Mouse (Mus musculus): ENCODE results near the gene Gcn1l1. TPM values are rescaled to one million over a fixed set of nuclear protein-coding genes. Genes with fewer than 3 reads are reported as not detected.

The Gcn1l1 gene
- total and polyA plus RNA-seq, 3 experiments = 88.2 to 123 (median 93.8) TPM

DNA sequence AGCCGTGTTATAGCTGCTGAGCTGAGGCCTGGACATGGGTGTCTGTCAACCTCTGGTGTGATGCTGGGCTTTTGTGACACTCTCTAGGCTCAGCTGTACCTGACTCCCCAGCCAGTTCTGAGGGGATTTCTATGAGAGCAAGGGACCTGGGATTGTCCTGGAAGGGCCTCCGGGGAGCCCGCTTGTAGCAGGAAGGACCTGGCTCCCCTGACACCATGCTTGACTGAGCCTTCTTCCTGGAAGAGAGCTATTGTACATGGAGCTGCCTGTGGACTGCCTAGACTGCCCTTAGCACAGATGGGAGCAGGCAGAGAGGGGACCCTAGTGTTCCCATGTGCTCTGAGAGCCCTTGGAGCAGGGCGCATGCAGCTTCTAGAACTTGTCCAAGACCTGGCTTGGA lies 39.6 kb upstream of the Gcn1l1 start:
- Histone ChIP-seq H3K27ac (ENCODE audit: control insufficient read depth, low read depth, low read length) (no peak overlapping the region), H3K79me2 (ENCODE audit: control insufficient read depth, insufficient read depth, low read length, poor library complexity) (no peaks in the 10 kb centered on the region), H3K4me1 (ENCODE audit: control insufficient read depth in 1 of 2, insufficient read depth in 2 of 2, low read length in 2 of 2) (0 out of 4 replicates have a peak, but pooled peaks cover 0 to 4% of the 10 kb centered on the region in 2 experiments), H3K9ac (ENCODE audit: control insufficient read depth, low read depth, low read length, poor library complexity, severe bottlenecking) (no peak overlapping the region), H3K36me3 (ENCODE audit: control insufficient read depth in 1 of 2, insufficient read depth in 2 of 2, low read length in 2 of 2) (no peaks in the 10 kb centered on the region), H3K27me3 (ENCODE audit: control insufficient read depth in 1 of 2, insufficient read depth in 2 of 2, low read length in 2 of 2) (no peaks in the 10 kb centered on the region), H3K4me3 (ENCODE audit: control insufficient read depth in 1 of 2, insufficient read depth in 1 of 2, low read depth in 2 of 2, low read length in 2 of 2) (no peak overlapping the region), H3K9me3 (replicated peaks; ENCODE audit: insufficient read depth, low read length) (no peaks in the 10 kb centered on the region)
- TF ChIP-seq ETS1 (IDR thresholded peaks at IDR 0.05; ENCODE audit: low read depth, low read length) (no peak), CHD1 (IDR thresholded peaks at IDR 0.05; ENCODE audit: low read depth, low read length) (no peak), CTCF (IDR thresholded peaks at IDR 0.05 in 2 of 3, conservative IDR thresholded peaks at IDR 0.05 in 1 of 3; ENCODE audit: control insufficient read depth in 1 of 3, insufficient read depth in 1 of 3, low read depth in 2 of 3, low read length in 3 of 3, poor library complexity in 1 of 3, severe bottlenecking in 1 of 3) (no peak), MAFK (IDR thresholded peaks at IDR 0.05; ENCODE audit: borderline replicate concordance, low read depth, low read length) (no peak), CHD2 (IDR thresholded peaks at IDR 0.05; ENCODE audit: low read length) (no peak), SIN3A (IDR thresholded peaks at IDR 0.05; ENCODE audit: low read length) (no peak), MEF2A (IDR thresholded peaks at IDR 0.05; ENCODE audit: extremely low read depth, insufficient replicate concordance, low read depth, low read length, poor library complexity, severe bottlenecking) (no peak), E2F4 (IDR thresholded peaks at IDR 0.05; ENCODE audit: borderline replicate concordance, low read depth, low read length) (no peak), MXI1 (IDR thresholded peaks at IDR 0.05; ENCODE audit: low read depth, low read length) (no peak), POLR2A (IDR thresholded peaks at IDR 0.05; ENCODE audit: control insufficient read depth in 1 of 2, insufficient read depth in 1 of 2, low read depth in 1 of 2, low read length in 2 of 2, poor library complexity in 1 of 2) (no peak), MYB (IDR thresholded peaks at IDR 0.05; ENCODE audit: low read depth, low read length) (no peak), TAL1 (IDR thresholded peaks at IDR 0.05; ENCODE audit: low read length) (no peak), SMC3 (IDR thresholded peaks at IDR 0.05; ENCODE audit: low read depth, low read length) (no peak), USF2 (IDR thresholded peaks at IDR 0.05; ENCODE audit: borderline replicate concordance in 1 of 2, insufficient read depth in 1 of 2, low read depth in 1 of 2, low read length in 2 of 2) (no peak), GATA1 (IDR thresholded peaks at IDR 0.05; ENCODE audit: low read depth, low read length) (no peak), RAD21 (IDR thresholded peaks at IDR 0.05; ENCODE audit: low read depth, low read length) (no peak)
- no peak for DNase-seq (ENCODE audit: low read depth, low spot score)

GRCm38 (mm10) chr5:115525943-115526342 lies 39.1 kb upstream of the Gcn1l1 start:
- Histone ChIP-seq H3K27me3 (ENCODE audit: control insufficient read depth in 1 of 2, insufficient read depth in 2 of 2, low read length in 2 of 2) (no peaks in the 10 kb centered on the region), H3K4me1 (ENCODE audit: control insufficient read depth in 1 of 2, insufficient read depth in 2 of 2, low read length in 2 of 2) (peaks cover 0 to 5% of the 10 kb centered on the region in 2 experiments; a peak in 1 of 4 replicates), H3K4me3 (ENCODE audit: control insufficient read depth in 1 of 2, insufficient read depth in 1 of 2, low read depth in 2 of 2, low read length in 2 of 2) (no peak overlapping the region), H3K9ac (ENCODE audit: control insufficient read depth, low read depth, low read length, poor library complexity, severe bottlenecking) (no peak overlapping the region), H3K27ac (ENCODE audit: control insufficient read depth, low read depth, low read length) (no peak overlapping the region), H3K36me3 (ENCODE audit: control insufficient read depth in 1 of 2, insufficient read depth in 2 of 2, low read length in 2 of 2) (no peaks in the 10 kb centered on the region), H3K79me2 (ENCODE audit: control insufficient read depth, insufficient read depth, low read length, poor library complexity) (no peaks in the 10 kb centered on the region), H3K9me3 (replicated peaks; ENCODE audit: insufficient read depth, low read length) (no peaks in the 10 kb centered on the region)
- no peak for TF ChIP-seq POLR2AphosphoS5 (IDR thresholded peaks at IDR 0.05; ENCODE audit: borderline replicate concordance, low read depth, low read length)
- no peak for TF ChIP-seq USF2 (IDR thresholded peaks at IDR 0.05; ENCODE audit: borderline replicate concordance in 1 of 2, insufficient read depth in 1 of 2, low read depth in 1 of 2, low read length in 2 of 2)
- no peak for TF ChIP-seq ZNF384 (IDR thresholded peaks at IDR 0.05; ENCODE audit: low read depth, low read length)
- no peak for TF ChIP-seq TAL1 (IDR thresholded peaks at IDR 0.05; ENCODE audit: low read length)
- no peak for TF ChIP-seq MYC (IDR thresholded peaks at IDR 0.05; ENCODE audit: low read depth, low read length)
- TF ChIP-seq KAT2A (conservative IDR thresholded peaks at IDR 0.05; ENCODE audit: low read depth, low read length) = no peak
- TF ChIP-seq ELF1 (IDR thresholded peaks at IDR 0.05; ENCODE audit: low read depth, low read length) = no peak
- TF ChIP-seq CHD2 (IDR thresholded peaks at IDR 0.05; ENCODE audit: low read length) = no peak
- TF ChIP-seq ZKSCAN1 (IDR thresholded peaks at IDR 0.05; ENCODE audit: low read depth, low read length) = no peak
- no peak for TF ChIP-seq NRF1 (IDR thresholded peaks at IDR 0.05; ENCODE audit: insufficient read depth, low read depth, low read length, poor library complexity, severe bottlenecking)
- TF ChIP-seq POLR2AphosphoS2 (IDR thresholded peaks at IDR 0.05; ENCODE audit: low read length) = no peak
- TF ChIP-seq MEF2A (IDR thresholded peaks at IDR 0.05; ENCODE audit: extremely low read depth, insufficient replicate concordance, low read depth, low read length, poor library complexity, severe bottlenecking) = no peak
- TF ChIP-seq ZC3H11A (IDR thresholded peaks at IDR 0.05; ENCODE audit: low read depth, low read length) = no peak
- TF ChIP-seq USF1 (IDR thresholded peaks at IDR 0.05; ENCODE audit: low read depth, low read length) = no peak
- TF ChIP-seq TBP (IDR thresholded peaks at IDR 0.05; ENCODE audit: low read depth, low read length) = no peak
- TF ChIP-seq MAX (IDR thresholded peaks at IDR 0.05; ENCODE audit: low read length) = no peak
- no peak for TF ChIP-seq RAD21 (IDR thresholded peaks at IDR 0.05; ENCODE audit: low read depth, low read length)
- no peak for TF ChIP-seq MYB (IDR thresholded peaks at IDR 0.05; ENCODE audit: low read depth, low read length)
- no peak for DNase-seq (ENCODE audit: low read depth, low spot score)
